Comparison of ENCODE assay signal across 8 mouse cellular contexts in genomic region chr7:19628192-19628535, GRCm38 (mm10). TPM values are rescaled to one million over a fixed set of nuclear protein-coding genes. Genes with fewer than 3 reads are reported as not detected.
A peak's percentile ranks its signal among the peaks of the same experiment; 100 is the strongest.
DNase-seq lines count a peak whose midpoint lies in the region; TF ChIP-seq lines count a peak whose summit lies in the region.

No protein-coding gene starts in this region.

- peak overlapping the region; percentile 81 for H3K4me3 ChIP-seq in kidney, adult 2 months (ENCODE audit: insufficient read depth, low read depth, low read length)
- peak overlapping the region; percentile 52 for H3K4me3 ChIP-seq in bone marrow, adult 2 months (replicated peaks; ENCODE audit: control insufficient read depth, low read depth, low read length)
- H3K4me3 ChIP-seq in hindbrain, embryonic 10.5 days, result peak overlapping the region; percentile 71
- H3K4me3 ChIP-seq in midbrain, embryonic 10.5 days, result peak overlapping the region; percentile 79

- no peak for TF ChIP-seq CTCF in kidney, adult 2 months (conservative IDR thresholded peaks at IDR 0.05; ENCODE audit: insufficient read depth, insufficient read length, low read depth, low read length)
- TF ChIP-seq CTCF in bone marrow, adult 2 months (IDR thresholded peaks at IDR 0.05; ENCODE audit: control insufficient read depth, insufficient read depth, low read length), result no peak

- no peaks in the 10 kb centered on the region for H3K27me3 ChIP-seq in kidney, adult 2 months (replicated peaks; ENCODE audit: control insufficient read depth, insufficient read depth, low read length)
- H3K27me3 ChIP-seq in hindbrain, embryonic 10.5 days (ENCODE audit: insufficient read depth, poor library complexity, severe bottlenecking), result no peaks in the 10 kb centered on the region
- H3K27me3 ChIP-seq in midbrain, embryonic 10.5 days (ENCODE audit: low read depth, poor library complexity, severe bottlenecking), result peaks cover 4% of the 10 kb centered on the region; the same call in 1 of the 2 replicates

- 0 out of 2 replicates have a peak, but pooled peaks cover 5% of the 10 kb centered on the region for H3K9me3 ChIP-seq in hindbrain, embryonic 10.5 days
- H3K9me3 ChIP-seq in midbrain, embryonic 10.5 days (replicated peaks), result no peaks in the 10 kb centered on the region

- WGBS in kidney, adult 2 months, result 12% methylated on average over 17 of the region's 17 CpGs
- WGBS in bone marrow, adult 2 months, result 5% methylated on average over 17 of the region's 17 CpGs
- 16% methylated on average over 17 of the region's 17 CpGs for WGBS in hindbrain, embryonic 10.5 days
- WGBS in midbrain, embryonic 10.5 days, result 17% methylated on average over 17 of the region's 17 CpGs

- peak overlapping the region; percentile 60; the same call in 1 of the 2 replicates for H3K27ac ChIP-seq in kidney, adult 2 months (ENCODE audit: insufficient read depth, low read depth, low read length)
- H3K27ac ChIP-seq in bone marrow, adult 2 months (ENCODE audit: control insufficient read depth, insufficient read depth, low read depth, low read length, poor library complexity), result peak overlapping the region; percentile 17
- peak overlapping the region; percentile 74 for H3K27ac ChIP-seq in hindbrain, embryonic 10.5 days
- H3K27ac ChIP-seq in midbrain, embryonic 10.5 days (replicated peaks), result peak overlapping the region; percentile 64

- H3K4me1 ChIP-seq in kidney, adult 2 months (ENCODE audit: control insufficient read depth, insufficient read depth, low read length), result no peaks in the 10 kb centered on the region
- H3K4me1 ChIP-seq in bone marrow, adult 2 months (ENCODE audit: control insufficient read depth, insufficient read depth, low read length), result peaks cover 3% of the 10 kb centered on the region; the same call in 1 of the 2 replicates
- H3K4me1 ChIP-seq in hindbrain, embryonic 10.5 days (replicated peaks), result peaks cover 22% of the 10 kb centered on the region; the same call in 1 of the 2 replicates
- H3K4me1 ChIP-seq in midbrain, embryonic 10.5 days, result peaks cover 15% of the 10 kb centered on the region

- DNase-seq in kidney, adult 2 months, result no peak
- no peak for DNase-seq in kidney, postnatal 14 days
- DNase-seq in hindbrain, embryonic 10.5 days (ENCODE audit: low spot score), result no peak
- DNase-seq in midbrain, embryonic 10.5 days (ENCODE audit: low spot score), result no peak
- no peak for DNase-seq in thymus, postnatal 0 days (ENCODE audit: low spot score)
- no peak for DNase-seq in retina, embryonic 14.5 days (ENCODE audit: low spot score)
- DNase-seq in adrenal gland, adult (ENCODE audit: inconsistent age in 2 of 2, low spot score in 1 of 2), result no peak

- H3K36me3 ChIP-seq in kidney, adult 2 months (ENCODE audit: control insufficient read depth, insufficient read depth, low read length), result no peaks in the 10 kb centered on the region
- H3K36me3 ChIP-seq in hindbrain, embryonic 10.5 days, result peaks cover 15% of the 10 kb centered on the region
- peaks cover 15% of the 10 kb centered on the region for H3K36me3 ChIP-seq in midbrain, embryonic 10.5 days

- no peak for TF ChIP-seq POLR2A in kidney, adult 2 months (IDR thresholded peaks at IDR 0.05; ENCODE audit: low read depth, low read length)
- TF ChIP-seq POLR2A in bone marrow, adult 2 months (IDR thresholded peaks at IDR 0.05; ENCODE audit: borderline replicate concordance, control insufficient read depth, low read depth, low read length), result no peak

RNA-seq across cellular contexts. Expression of gene Relb, which starts 1.1 kb away (rescaled TPM):
- polyA plus RNA-seq in kidney, adult 2 months (2012; rRNA removed), result 10.4 and 13.3 TPM in 2 replicates
- polyA plus RNA-seq in bone marrow, adult 2 months (2011; ENCODE audit: insufficient read depth, insufficient read length, low replicate concordance, missing spikeins), result 6.4 and 12.0 TPM in 2 replicates
- 4.4 and 6.1 TPM in 2 replicates for polyA plus RNA-seq in hindbrain, embryonic 10.5 days (2016; fragmentation: Nextera tagmentation; extraction: Ambion mirVana)
- polyA plus RNA-seq in midbrain, embryonic 10.5 days (2016; fragmentation: Nextera tagmentation; extraction: Ambion mirVana), result 3.8 and 4.7 TPM in 2 replicates
- polyA plus RNA-seq in thymus, postnatal 0 days (2015; fragmentation: Nextera tagmentation; extraction: Ambion mirVana), result 37.2 and 38.0 TPM in 2 replicates

RNA-seq across cellular contexts. Expression of gene Clasrp, which starts 23.9 kb away (rescaled TPM):
- 29.0 and 54.8 TPM in 2 replicates for polyA plus RNA-seq in kidney, adult 2 months (2012; rRNA removed)
- 64.7 and 98.2 TPM in 2 replicates for polyA plus RNA-seq in bone marrow, adult 2 months (2011; ENCODE audit: insufficient read depth, insufficient read length, low replicate concordance, missing spikeins)
- 57.5 and 68.8 TPM in 2 replicates for polyA plus RNA-seq in hindbrain, embryonic 10.5 days (2016; fragmentation: Nextera tagmentation; extraction: Ambion mirVana)
- polyA plus RNA-seq in midbrain, embryonic 10.5 days (2016; fragmentation: Nextera tagmentation; extraction: Ambion mirVana), result 51.8 and 61.1 TPM in 2 replicates
- 35.2 and 41.3 TPM in 2 replicates for polyA plus RNA-seq in thymus, postnatal 0 days (2015; fragmentation: Nextera tagmentation; extraction: Ambion mirVana)

RNA-seq across cellular contexts. Expression of gene Clptm1, which starts 36.7 kb away (rescaled TPM):
- 144 and 182 TPM in 2 replicates for polyA plus RNA-seq in kidney, adult 2 months (2012; rRNA removed)
- polyA plus RNA-seq in bone marrow, adult 2 months (2011; ENCODE audit: insufficient read depth, insufficient read length, low replicate concordance, missing spikeins), result 18.1 and 31.2 TPM in 2 replicates
- 83.8 and 99.9 TPM in 2 replicates for polyA plus RNA-seq in hindbrain, embryonic 10.5 days (2016; fragmentation: Nextera tagmentation; extraction: Ambion mirVana)
- polyA plus RNA-seq in midbrain, embryonic 10.5 days (2016; fragmentation: Nextera tagmentation; extraction: Ambion mirVana), result 82.3 and 88.4 TPM in 2 replicates
- polyA plus RNA-seq in thymus, postnatal 0 days (2015; fragmentation: Nextera tagmentation; extraction: Ambion mirVana), result 57.5 and 66.6 TPM in 2 replicates

RNA-seq across cellular contexts. Expression of gene Apoc2, which starts 49.6 kb away (rescaled TPM):
- polyA plus RNA-seq in kidney, adult 2 months (2012; rRNA removed), result 0.42 and 0.57 TPM in 2 replicates
- polyA plus RNA-seq in bone marrow, adult 2 months (2011; ENCODE audit: insufficient read depth, insufficient read length, low replicate concordance, missing spikeins), result 13.2 TPM in 1 of 2 replicates, not detected in the other
- polyA plus RNA-seq in hindbrain, embryonic 10.5 days (2016; fragmentation: Nextera tagmentation; extraction: Ambion mirVana), result 0.30 TPM in 1 of 2 replicates, not detected in the other
- 0.22 and 0.26 TPM in 2 replicates for polyA plus RNA-seq in midbrain, embryonic 10.5 days (2016; fragmentation: Nextera tagmentation; extraction: Ambion mirVana)
- 3.4 and 3.8 TPM in 2 replicates for polyA plus RNA-seq in thymus, postnatal 0 days (2015; fragmentation: Nextera tagmentation; extraction: Ambion mirVana)

RNA-seq across cellular contexts. Expression of gene Gemin7, which starts 50.8 kb away (rescaled TPM):
- 143 and 149 TPM in 2 replicates for polyA plus RNA-seq in kidney, adult 2 months (2012; rRNA removed)
- 52.9 and 74.3 TPM in 2 replicates for polyA plus RNA-seq in bone marrow, adult 2 months (2011; ENCODE audit: insufficient read depth, insufficient read length, low replicate concordance, missing spikeins)
- polyA plus RNA-seq in hindbrain, embryonic 10.5 days (2016; fragmentation: Nextera tagmentation; extraction: Ambion mirVana), result 177 and 188 TPM in 2 replicates
- polyA plus RNA-seq in midbrain, embryonic 10.5 days (2016; fragmentation: Nextera tagmentation; extraction: Ambion mirVana), result 177 TPM in 2 replicates
- 133 and 134 TPM in 2 replicates for polyA plus RNA-seq in thymus, postnatal 0 days (2015; fragmentation: Nextera tagmentation; extraction: Ambion mirVana)

Comparison
In these comparisons a context has a peak if more than half of its experiments do, and no peak if none do; other contexts are left out.
1. H3K27ac ChIP-seq: peak in every context shown above with its lines; median percentile 74 in hindbrain, embryonic 10.5 days; 64 in midbrain, embryonic 10.5 days; 60 in kidney, adult 2 months; 17 in bone marrow, adult 2 months.